Mouse (Mus musculus) CH12.LX (cell line): ENCODE data around the gene Sys1. TPM values are rescaled to one million over a fixed set of nuclear protein-coding genes. Genes with fewer than 3 reads are reported as not detected.

Source experiments
- DNase-seq: peaks from one replicate; pipeline ENCODE4 v3.0.0-alpha.2; 2013; ENCODE audit errors: extremely low read depth
- H3K27ac ChIP-seq: 2 replicates; pipeline ENCODE4 v1.5.1; 2012; ENCODE audit warnings: low read depth, mild to moderate bottlenecking, control low read depth, moderate library complexity; ENCODE audit not compliant: insufficient read depth
- H3K27me3 ChIP-seq: replicated peaks from 2 replicates; pipeline ENCODE3; 2012; ENCODE audit warnings: inconsistent platforms
- H3K36me3 ChIP-seq, 2 experiments: replicated peaks in 1 of 2; 2 replicates each; pipeline versions ENCODE3 to v1.6.1; 2012; ENCODE audit warnings: inconsistent platforms in 1 of 2, low read length in 1 of 2, mild to moderate bottlenecking in 1 of 2, mixed read lengths in 1 of 2, moderate library complexity in 1 of 2; ENCODE audit not compliant: control insufficient read depth in 1 of 2, insufficient read depth in 1 of 2
- H3K4me1 ChIP-seq, 2 experiments: 2 replicates each; pipeline ENCODE4 v1.6.1; 2012; ENCODE audit warnings: inconsistent platforms in 1 of 2, moderate library complexity in 1 of 2; ENCODE audit not compliant: insufficient read depth in 2 of 2, control insufficient read depth in 1 of 2
- H3K4me2 ChIP-seq: 2 replicates; pipeline ENCODE4 v1.6.1; 2012; ENCODE audit warnings: low read depth, mild to moderate bottlenecking, control low read depth; ENCODE audit not compliant: poor library complexity, insufficient read depth, severe bottlenecking
- H3K4me3 ChIP-seq, 3 experiments: fragments of 150-350 bp in 1 of 3; sonication (generic) in 1 of 3; replicated peaks in 1 of 3; 2 replicates each; pipeline versions ENCODE3 to v1.5.1; 2011 to 2012; ENCODE audit warnings: low read depth in 2 of 3, low read length in 2 of 3, mild to moderate bottlenecking in 2 of 3, moderate library complexity in 2 of 3, control low read depth in 1 of 3, improper control_type of control experiment in 1 of 3, inconsistent platforms in 1 of 3, mixed read lengths in 1 of 3; ENCODE audit not compliant: poor library complexity in 1 of 3
- H3K79me2 ChIP-seq: replicated peaks from 2 replicates; pipeline ENCODE4 v1.6.1; 2012; ENCODE audit warnings: mild to moderate bottlenecking, moderate library complexity; ENCODE audit not compliant: control insufficient read depth, poor library complexity, insufficient read depth, severe bottlenecking; ENCODE audit errors: extremely low read depth
- H3K9ac ChIP-seq: 2 replicates; pipeline ENCODE4 v1.6.1; 2012; ENCODE audit warnings: low read depth, mild to moderate bottlenecking, control low read depth, moderate library complexity; ENCODE audit not compliant: insufficient read depth
- H3K9me3 ChIP-seq: replicated peaks from 2 replicates; pipeline ENCODE3; 2012; ENCODE audit warnings: low read length, inconsistent platforms, mixed read lengths
- CHD2 ChIP-seq: IDR thresholded peaks from 2 replicates; pipeline ENCODE4 v1.6.1; 2011; ENCODE audit warnings: low read length, improper control_type of control experiment
- E2F4 ChIP-seq: IDR thresholded peaks from 2 replicates; pipeline ENCODE4 v1.6.1; 2011; ENCODE audit warnings: low read depth, low read length, improper control_type of control experiment; ENCODE audit not compliant: insufficient replicate concordance
- EP300 ChIP-seq: IDR thresholded peaks from 2 replicates; pipeline ENCODE4 v1.6.1; 2011; ENCODE audit warnings: low read length, improper control_type of control experiment
- ETS1 ChIP-seq: conservative IDR thresholded peaks from 2 replicates; pipeline ENCODE4 v1.6.1; 2012; ENCODE audit warnings: low read depth, mild to moderate bottlenecking, inconsistent platforms, low read length, improper control_type of control experiment, moderate library complexity
- IRF4 ChIP-seq: IDR thresholded peaks from 2 replicates; pipeline ENCODE4 v1.6.1; 2014; ENCODE audit warnings: low read depth, mild to moderate bottlenecking, inconsistent platforms, low read length, improper control_type of control experiment
- JUN ChIP-seq: IDR thresholded peaks from 2 replicates; pipeline ENCODE4 v1.6.1; 2011; ENCODE audit warnings: low read depth, mild to moderate bottlenecking, low read length, improper control_type of control experiment, moderate library complexity; ENCODE audit not compliant: insufficient read depth
- MAFK ChIP-seq: IDR thresholded peaks from 2 replicates; pipeline ENCODE4 v1.6.1; 2011; ENCODE audit warnings: low read length, improper control_type of control experiment; ENCODE audit not compliant: insufficient replicate concordance
- MAX ChIP-seq: IDR thresholded peaks from 2 replicates; pipeline ENCODE4 v1.6.1; 2011; ENCODE audit warnings: low read length, improper control_type of control experiment
- MAZ ChIP-seq: IDR thresholded peaks from 2 replicates; pipeline ENCODE4 v1.6.1; 2012; ENCODE audit warnings: low read depth, mild to moderate bottlenecking, inconsistent platforms, low read length, improper control_type of control experiment, moderate library complexity
- MEF2A ChIP-seq: IDR thresholded peaks from 2 replicates; pipeline ENCODE4 v1.6.1; 2014; ENCODE audit warnings: low read depth, mild to moderate bottlenecking, inconsistent platforms, low read length, improper control_type of control experiment, borderline replicate concordance
- MXI1 ChIP-seq: IDR thresholded peaks from 2 replicates; pipeline ENCODE4 v1.6.1; 2011; ENCODE audit warnings: mild to moderate bottlenecking, low read depth, low read length, improper control_type of control experiment
- NELFE ChIP-seq: IDR thresholded peaks from 2 replicates; pipeline ENCODE4 v1.6.1; 2011; ENCODE audit warnings: low read depth, low read length, improper control_type of control experiment
- NRF1 ChIP-seq: IDR thresholded peaks from 2 replicates; pipeline ENCODE4 v1.6.1; 2014; ENCODE audit warnings: low read depth, mild to moderate bottlenecking, inconsistent platforms, low read length, improper control_type of control experiment, moderate library complexity
- POLR2A ChIP-seq: IDR thresholded peaks from 2 replicates; pipeline ENCODE4 v1.6.1; 2011; ENCODE audit warnings: low read depth, mild to moderate bottlenecking, improper control_type of control experiment, low read length
- POLR2AphosphoS2 ChIP-seq: IDR thresholded peaks from 2 replicates; pipeline ENCODE4 v1.6.1; 2011; ENCODE audit warnings: low read depth, low read length, improper control_type of control experiment
- RCOR1 ChIP-seq: conservative IDR thresholded peaks from 2 replicates; pipeline ENCODE4 v1.6.1; 2012; ENCODE audit warnings: low read depth, mild to moderate bottlenecking, inconsistent platforms, low read length, improper control_type of control experiment
- SIN3A ChIP-seq: IDR thresholded peaks from 2 replicates; pipeline ENCODE4 v1.6.1; 2012; ENCODE audit warnings: low read length, improper control_type of control experiment, inconsistent platforms
- SMC3 ChIP-seq: IDR thresholded peaks from 2 replicates; pipeline ENCODE4 v1.6.1; 2011; ENCODE audit warnings: low read depth, low read length, improper control_type of control experiment
- TCF12 ChIP-seq: IDR thresholded peaks from 2 replicates; pipeline ENCODE4 v1.6.1; 2014; ENCODE audit warnings: low read depth, mild to moderate bottlenecking, inconsistent platforms, low read length, improper control_type of control experiment
- UBTF ChIP-seq: IDR thresholded peaks from 2 replicates; pipeline ENCODE4 v1.6.1; 2012; ENCODE audit warnings: low read depth, mild to moderate bottlenecking, inconsistent platforms, low read length, improper control_type of control experiment, moderate library complexity
- ZC3H11A ChIP-seq: IDR thresholded peaks from 2 replicates; pipeline ENCODE4 v1.6.1; 2012; ENCODE audit warnings: low read depth, mild to moderate bottlenecking, inconsistent platforms, low read length, improper control_type of control experiment
- ZNF384 ChIP-seq: IDR thresholded peaks from 2 replicates; pipeline ENCODE4 v1.6.1; 2012; ENCODE audit warnings: low read depth, low read length, improper control_type of control experiment, inconsistent platforms
- dilution Hi-C: fragments of 300-500 bp; cut with MboI; formaldehyde crosslinking; loops from 2 replicates; pipeline ENCODE4 v1.14.3; 2020; ENCODE audit warnings: low sequenced_read_pairs; ENCODE audit not compliant: extremely low pct_unique_long_range_greater_than_20kb, extremely low pct_ligation_motif_present
- in situ Hi-C: fragments of 300-500 bp; cut with MboI; formaldehyde crosslinking; loops from 3 replicates; pipeline ENCODE4 v1.14.3; 2019; ENCODE audit warnings: low sequenced_read_pairs, low pct_ligation_motif_present, low pct_unique_long_range_greater_than_20kb, mixed read lengths
- polyA plus RNA-seq: library from polyadenylated mRNA; unstranded; fragments of >175 nt; gene quantifications from 2 replicates; pipeline ENCODE4 v1.2.1, GENCODE M21; 2012; ENCODE audit warnings: low read depth; ENCODE audit not compliant: insufficient read length
- total RNA-seq, 2 experiments: library from RNA; depleted of rRNA; stranded (reverse); fragments of 300-350 nt in 1 of 2; fragments of >200 nt in 1 of 2; gene quantifications; 2 replicates each; pipeline ENCODE4 v1.2.3; 2012 to 2014

Sys1 gene
- total and polyA plus RNA-seq, 3 experiments: 46.6 to 59.7 (median 57.4) TPM

DNA sequence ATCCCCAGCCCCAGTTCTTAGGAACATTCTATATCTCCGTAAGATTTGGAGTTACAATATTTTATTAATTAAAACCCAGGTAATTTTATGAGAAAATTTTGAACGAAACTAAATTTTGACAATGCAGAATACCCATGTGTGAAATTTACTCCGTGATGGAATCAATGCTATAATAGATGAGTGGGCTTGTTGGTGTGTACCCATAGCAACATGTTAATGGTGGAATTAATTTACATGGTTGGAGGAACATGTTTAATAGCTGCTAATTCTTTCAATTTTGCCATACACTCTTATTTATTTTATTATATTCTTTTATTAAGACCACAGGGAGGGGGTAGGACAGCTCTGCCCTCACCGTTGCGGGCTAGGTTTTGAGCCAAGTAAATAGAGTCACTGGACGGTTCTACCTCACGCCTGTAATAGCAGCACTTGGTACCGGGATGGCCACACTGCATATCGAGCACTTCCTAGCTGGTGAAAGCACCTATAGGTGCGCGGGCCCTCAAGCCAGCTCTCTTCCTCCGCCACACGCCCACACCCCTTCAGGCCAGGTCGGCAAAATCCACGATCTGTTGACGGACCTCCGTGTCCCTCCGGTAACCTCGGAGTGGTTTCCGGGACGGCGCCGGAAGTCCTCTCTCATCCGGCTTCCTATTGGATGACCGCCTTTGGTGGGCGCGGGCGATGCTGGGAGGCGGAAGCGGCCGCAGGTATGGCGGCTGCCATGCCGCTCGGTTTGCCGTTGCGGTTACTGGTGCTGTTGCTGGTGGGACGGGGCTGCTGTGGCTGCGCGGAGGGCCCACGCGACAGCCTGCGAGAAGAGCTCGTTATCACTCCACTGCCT lies 40.3 kb downstream of the Sys1 start, which contains the start of gene Pigt (continued):
- TF ChIP-seq E2F4 (no peak), EP300 (no peak), RCOR1 (no peak), IRF4 (peak; percentile 52; the same call in 1 of the 2 replicates), SMC3 (no peak), JUN (no peak), CHD2 (peak; percentile 71; the same call in 1 of the 2 replicates), NRF1 (peak; percentile 54), MAZ (peak; percentile 20; the same call in 1 of the 2 replicates), POLR2A (peak; percentile 97), NELFE (peak; percentile 96), TCF12 (peak; percentile 84), SIN3A (peak; percentile 79; the same call in 1 of the 2 replicates), ETS1 (no peak), POLR2AphosphoS2 (peak; percentile 42; the same call in 1 of the 2 replicates), MAX (peak; percentile 83), MXI1 (peak; percentile 84; the same call in 1 of the 2 replicates), MAFK (no peak)

DNA sequence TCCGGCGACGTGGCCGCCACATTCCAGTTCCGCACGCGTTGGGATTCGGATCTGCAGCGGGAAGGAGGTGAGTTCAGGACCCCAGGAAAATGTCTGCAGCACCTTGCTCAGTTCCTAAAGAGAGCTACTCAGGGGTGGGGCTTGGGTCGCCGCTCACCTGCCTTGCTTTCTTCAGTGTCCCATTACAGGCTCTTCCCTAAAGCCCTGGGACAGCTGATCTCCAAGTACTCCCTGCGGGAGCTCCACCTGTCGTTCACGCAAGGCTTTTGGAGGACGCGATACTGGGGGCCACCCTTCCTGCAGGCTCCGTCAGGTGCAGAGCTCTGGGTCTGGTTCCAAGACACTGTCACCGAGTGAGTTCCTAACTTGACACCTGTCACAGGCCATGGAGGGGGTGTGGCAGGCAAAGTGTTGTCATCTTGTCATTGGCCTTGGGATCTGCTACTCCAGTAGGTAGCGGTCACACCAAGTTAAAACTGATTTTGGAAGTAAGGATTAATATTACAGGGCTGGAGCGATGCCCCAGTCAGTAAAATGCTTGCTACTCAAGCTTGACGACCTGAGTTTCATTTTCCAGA lies 41.0 kb downstream of the Sys1 start:
- Histone ChIP-seq H3K27ac (peak overlapping the region; percentile 41; the same call in 1 of the 2 replicates), H3K4me1 (peaks cover 8 to 32% of the 10 kb centered on the region in 2 experiments)
- TF ChIP-seq ETS1 (no peak), UBTF (no peak), NRF1 (no peak), MEF2A (no peak), ZC3H11A (no peak), EP300 (no peak), NELFE (no peak), SMC3 (no peak), ZNF384 (no peak), CHD2 (no peak)
- TF ChIP-seq, all 38 proteins: peak for 0
- in situ Hi-C loops (no loop called here), dilution Hi-C loops (no loop called here)
- Histone ChIP-seq H3K36me3 (peaks cover 33 to 40% of the 10 kb centered on the region in 2 experiments), H3K4me3 (peak overlapping the region; percentile 79 to 94 (median 93)), H3K9me3 (no peaks in the 10 kb centered on the region), H3K27me3 (no peaks in the 10 kb centered on the region), H3K4me2 (peak overlapping the region; percentile 72), H3K79me2 (peaks cover 4% of the 10 kb centered on the region), H3K9ac (peak overlapping the region; percentile 72)
- no peak for DNase-seq
